Mouse (Mus musculus) monocyte, adult 59 days (primary cell): Measurements from ENCODE around the gene Aldh5a1. TPM values are rescaled to one million over a fixed set of nuclear protein-coding genes. Genes with fewer than 3 reads are reported as not detected.

ENCODE experiments used
- total RNA-seq, 2 experiments: library from RNA; stranded (reverse); gene quantifications; one replicate each; pipeline ENCODE4 v1.2.4; 2023

Gene Aldh5a1
- 1 to 10 TPM; 1.2 to 1.9 TPM for total RNA-seq

DNA sequence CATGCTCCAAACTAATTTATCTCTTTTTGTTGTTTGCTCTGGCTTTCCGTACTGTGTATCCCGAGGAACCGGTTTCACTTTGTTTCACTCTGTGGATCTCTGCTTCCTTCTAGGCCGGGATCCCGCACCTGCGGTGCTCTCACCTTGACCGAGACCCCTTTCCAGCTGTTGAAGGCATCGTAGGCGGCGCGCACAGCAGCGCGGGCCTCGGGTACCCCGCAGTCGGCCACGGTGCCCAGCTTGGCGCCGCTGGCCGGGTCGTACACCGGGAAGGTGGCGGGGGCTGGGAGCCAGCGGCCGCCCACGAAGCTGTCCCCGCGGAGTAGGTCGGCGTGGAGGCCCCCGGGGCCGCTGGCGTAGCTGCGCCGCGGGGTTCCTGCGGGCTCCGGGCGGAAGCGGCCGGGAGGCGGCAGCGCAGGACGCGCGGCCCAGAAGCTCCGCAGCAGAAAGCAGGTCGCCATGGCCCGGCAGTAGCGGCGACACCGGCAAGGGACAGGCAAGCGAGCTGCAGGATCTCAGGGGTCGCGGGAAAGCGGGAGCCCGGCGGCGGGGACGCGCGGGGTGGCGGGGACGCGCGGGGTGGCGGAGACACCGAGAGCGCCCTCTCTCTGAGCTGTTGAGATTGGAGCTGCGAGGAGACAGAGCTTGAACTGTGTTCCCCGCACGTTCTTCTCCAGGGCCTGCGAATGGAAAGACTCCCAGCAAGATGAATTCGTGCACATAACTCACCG, at the start of gene Aldh5a1:
TSS of gene Aldh5a1 (minus strand) at position 554 of the 731 bp plus-strand sequence.

DNA sequence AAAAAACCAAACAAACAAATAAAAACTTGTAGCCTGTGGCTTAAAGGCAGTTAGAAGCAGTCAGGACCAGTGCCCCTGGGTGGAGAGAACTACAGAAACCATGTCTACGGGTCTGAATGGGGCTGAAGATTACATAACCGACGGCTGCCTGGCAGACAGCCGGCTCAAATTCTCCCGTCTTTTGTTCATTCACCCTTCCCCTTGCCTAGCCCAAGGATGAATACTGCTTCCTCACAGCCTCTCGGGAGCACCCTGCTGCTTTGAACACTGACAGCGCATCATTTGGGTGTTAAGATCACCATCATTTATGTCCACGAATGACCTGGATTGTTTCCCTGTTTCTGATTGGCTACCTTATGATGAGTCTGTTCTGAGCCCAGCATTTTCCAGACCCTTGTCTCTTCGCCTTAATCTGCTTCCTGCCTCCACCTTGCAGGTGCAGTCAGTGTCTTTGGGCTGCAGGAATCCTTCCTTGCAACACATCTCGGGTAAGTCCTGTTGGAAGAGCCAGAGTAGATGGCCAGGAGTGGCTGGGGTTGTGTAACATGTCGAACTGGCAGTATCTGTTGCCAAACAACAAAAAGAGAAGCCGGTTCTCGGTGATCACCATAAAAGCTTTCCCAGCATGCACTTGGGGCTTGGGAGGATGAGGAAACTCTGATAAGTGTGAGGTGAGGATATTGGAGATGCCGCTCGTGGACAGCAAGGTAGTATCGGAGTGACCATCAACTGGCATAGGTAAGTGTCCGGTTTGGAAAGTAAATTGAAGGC, 5.2 kb upstream of the Aldh5a1 start, which contains the start of gene Gpld1:
TSS of gene Gpld1 (plus strand) at position 641 of the 771 bp plus-strand sequence.

Other genes with a start within 250 kb of the Aldh5a1 start
- not detected for gene Armh2, start 196.4 kb downstream of the Aldh5a1 start, total RNA-seq
- 1 to 10 TPM; 7.3 to 8.4 TPM for gene Gmnn, start 175.7 kb downstream of the Aldh5a1 start, total RNA-seq
- gene BC005537, start 136.0 kb downstream of the Aldh5a1 start, total RNA-seq, result 100 to 1,000 TPM; 247 to 258 TPM
- 10 to 100 TPM; 11.9 to 12.4 TPM for gene Acot13, start 106.1 kb downstream of the Aldh5a1 start, total RNA-seq
- 10 to 100 TPM; 20.2 to 25.6 TPM for gene Tdp2, start 106.0 kb downstream of the Aldh5a1 start, total RNA-seq
- gene D130043K22Rik, start 92.5 kb downstream of the Aldh5a1 start, total RNA-seq, result not detected
- gene Gpld1, start 5.5 kb upstream of the Aldh5a1 start, total RNA-seq, result 1 to 10 TPM; 2.5 to 2.7 TPM
- 10 to 100 TPM; 43.4 to 49.1 TPM for gene Mrs2, start 82.7 kb upstream of the Aldh5a1 start, total RNA-seq
- gene Dcdc2a, start 118.3 kb upstream of the Aldh5a1 start, total RNA-seq, result not detected